Mouse (Mus musculus): Measurements from ENCODE around the gene Plekhg1. TPM values are rescaled to one million over a fixed set of nuclear protein-coding genes. Genes with fewer than 3 reads are reported as not detected.

Plekhg1 gene
- polyA plus RNA-seq (2015; fragmentation: Nextera tagmentation; extraction: Ambion mirVana): 4.4 and 4.6 TPM in 2 replicates

DNA sequence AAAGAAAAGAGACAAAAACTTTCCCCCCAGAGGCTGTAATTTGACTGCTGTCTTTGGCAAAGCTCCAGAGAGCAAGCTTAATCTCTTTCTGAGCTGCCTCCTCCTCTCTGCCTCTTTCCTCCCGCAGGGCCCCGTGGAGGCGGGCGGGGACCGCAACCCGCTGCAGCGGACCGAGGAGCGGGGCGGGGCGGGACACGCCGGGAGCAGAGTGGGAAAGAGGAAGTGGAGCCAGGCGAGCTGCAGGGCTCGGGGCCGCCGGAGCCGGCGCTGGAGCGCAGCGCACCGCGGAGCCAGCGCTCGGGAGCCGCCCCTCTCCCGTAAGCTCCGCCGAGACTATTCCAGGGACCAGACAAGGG is at the start of gene Plekhg1:
Gene Plekhg1, plus strand, starts transcription at position 217 of the 356 bp plus-strand sequence.
- peak; percentile 92 for ATAC-seq (replicated peaks)
- Histone ChIP-seq H3K4me2 (replicated peaks) (peak within 1 kb of the TSS; percentile 95), H3K27me3 (no peaks in the 10 kb centered on the region), H3K9ac (replicated peaks) (peak within 1 kb of the TSS; percentile 56), H3K4me1 (peaks cover 11% of the 10 kb centered on the region), H3K36me3 (no peaks in the 10 kb centered on the region), H3K9me3 (no peaks in the 10 kb centered on the region), H3K27ac (replicated peaks) (peak within 1 kb of the TSS; percentile 59), H3K4me3 (peak within 1 kb of the TSS; percentile 61)
- WGBS: 0% methylated on average over 27 of the region's 29 CpGs

DNA sequence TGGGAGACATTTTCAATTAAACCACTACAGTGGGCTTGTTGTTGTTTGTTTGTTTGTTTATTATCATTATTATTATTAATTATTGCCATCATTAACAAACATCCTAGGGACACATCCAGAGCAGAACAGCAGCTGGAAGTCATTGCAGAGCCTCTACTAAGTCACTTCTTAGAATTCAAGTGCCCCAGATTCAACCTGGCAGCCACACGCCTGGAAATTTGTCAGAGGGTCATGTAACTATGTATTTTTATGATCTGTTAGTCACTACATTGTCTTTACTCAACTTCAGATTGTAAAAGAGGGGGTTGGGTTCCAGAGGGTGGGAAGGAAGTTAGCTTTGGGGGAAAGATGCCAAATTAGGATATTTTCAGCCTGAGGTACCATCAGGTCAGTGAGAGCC is 47.4 kb upstream of the Plekhg1 start:
- no peak for ATAC-seq (replicated peaks)
- Histone ChIP-seq H3K9ac (replicated peaks) (no peak overlapping the region), H3K27ac (replicated peaks) (no peak overlapping the region), H3K4me1 (0 out of 2 replicates have a peak, but pooled peaks cover 2% of the 10 kb centered on the region), H3K4me3 (no peak overlapping the region), H3K4me2 (replicated peaks) (no peak overlapping the region), H3K27me3 (no peaks in the 10 kb centered on the region), H3K9me3 (no peaks in the 10 kb centered on the region), H3K36me3 (no peaks in the 10 kb centered on the region)
- WGBS: 83% methylated on average over 1 of the region's 1 CpGs

DNA sequence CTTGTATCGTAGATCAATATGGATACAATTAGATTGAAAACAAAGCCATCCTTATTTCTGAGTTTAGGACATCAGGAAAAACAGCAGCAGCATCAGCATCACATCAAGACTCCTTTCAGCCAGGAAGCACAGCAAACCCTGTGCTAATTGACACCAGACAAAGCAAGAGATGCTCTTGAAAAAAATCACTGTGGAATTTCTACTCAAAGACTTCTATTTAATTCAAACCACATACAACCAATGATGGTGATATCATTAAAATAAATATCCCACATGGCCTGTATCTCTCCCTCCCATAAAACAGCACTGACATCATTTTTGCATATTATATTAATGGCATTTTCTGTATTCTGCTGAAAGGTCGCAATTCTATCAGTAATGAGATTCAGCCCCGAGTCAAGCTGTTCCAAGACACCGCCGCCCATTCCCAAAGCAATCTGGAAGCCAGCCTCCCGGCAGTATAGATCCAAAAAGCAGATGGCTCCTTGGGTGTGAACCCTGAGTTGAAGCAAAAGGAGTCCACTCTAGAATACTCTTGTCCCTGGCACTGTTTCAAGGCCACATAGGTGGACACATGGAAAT is 46.4 kb upstream of the Plekhg1 start:
- Histone ChIP-seq H3K27me3 (no peaks in the 10 kb centered on the region), H3K9me3 (no peaks in the 10 kb centered on the region), H3K4me3 (no peak overlapping the region), H3K4me1 (0 out of 2 replicates have a peak, but pooled peaks cover 2% of the 10 kb centered on the region), H3K36me3 (no peaks in the 10 kb centered on the region), H3K27ac (replicated peaks) (peak overlapping the region; percentile 7; the same call in 1 of the 2 replicates), H3K9ac (replicated peaks) (no peak overlapping the region), H3K4me2 (replicated peaks) (no peak overlapping the region)
- WGBS: 60% methylated on average over 6 of the region's 6 CpGs
- peak; percentile 48; the same call in 1 of the 2 replicates for ATAC-seq (replicated peaks)

DNA sequence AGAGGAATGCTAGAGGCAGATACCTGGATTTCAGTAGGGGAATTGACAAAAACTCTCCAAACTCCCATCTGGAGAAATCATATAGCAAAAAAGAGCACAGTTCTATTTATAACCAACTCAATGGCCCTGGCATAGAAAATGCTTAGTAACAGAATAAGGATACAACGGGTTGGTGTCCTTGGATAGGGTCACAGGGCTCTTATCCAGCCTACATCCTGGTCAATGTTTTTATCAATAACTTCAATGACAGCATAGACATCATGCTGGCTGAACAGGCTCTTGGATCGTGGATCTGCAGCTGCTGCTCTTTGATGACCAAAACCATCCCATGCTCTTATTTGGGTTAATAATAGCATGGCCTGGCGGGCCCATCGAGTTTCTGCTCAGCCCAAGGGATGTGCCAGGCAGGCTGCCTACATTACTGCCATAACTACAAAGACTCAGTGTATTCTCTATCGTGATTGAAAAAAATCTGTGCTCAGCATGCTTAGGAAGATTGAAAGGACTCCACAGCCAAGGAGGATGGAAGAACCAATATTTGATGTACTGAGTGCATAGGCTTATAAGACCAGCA is 44.7 kb upstream of the Plekhg1 start:
- H3K36me3 ChIP-seq: no peaks in the 10 kb centered on the region
- no peak overlapping the region for H3K4me3 ChIP-seq
- 0 out of 2 replicates have a peak, but pooled peaks cover 2% of the 10 kb centered on the region for H3K4me1 ChIP-seq
- H3K9me3 ChIP-seq: no peaks in the 10 kb centered on the region
- H3K27ac ChIP-seq (replicated peaks): no peak overlapping the region
- no peak overlapping the region for H3K4me2 ChIP-seq (replicated peaks)
- no peak overlapping the region for H3K9ac ChIP-seq (replicated peaks)
- H3K27me3 ChIP-seq: no peaks in the 10 kb centered on the region
- WGBS: 70% methylated on average over 5 of the region's 5 CpGs
- peak; percentile 41; the same call in 1 of the 2 replicates for ATAC-seq (replicated peaks)

DNA sequence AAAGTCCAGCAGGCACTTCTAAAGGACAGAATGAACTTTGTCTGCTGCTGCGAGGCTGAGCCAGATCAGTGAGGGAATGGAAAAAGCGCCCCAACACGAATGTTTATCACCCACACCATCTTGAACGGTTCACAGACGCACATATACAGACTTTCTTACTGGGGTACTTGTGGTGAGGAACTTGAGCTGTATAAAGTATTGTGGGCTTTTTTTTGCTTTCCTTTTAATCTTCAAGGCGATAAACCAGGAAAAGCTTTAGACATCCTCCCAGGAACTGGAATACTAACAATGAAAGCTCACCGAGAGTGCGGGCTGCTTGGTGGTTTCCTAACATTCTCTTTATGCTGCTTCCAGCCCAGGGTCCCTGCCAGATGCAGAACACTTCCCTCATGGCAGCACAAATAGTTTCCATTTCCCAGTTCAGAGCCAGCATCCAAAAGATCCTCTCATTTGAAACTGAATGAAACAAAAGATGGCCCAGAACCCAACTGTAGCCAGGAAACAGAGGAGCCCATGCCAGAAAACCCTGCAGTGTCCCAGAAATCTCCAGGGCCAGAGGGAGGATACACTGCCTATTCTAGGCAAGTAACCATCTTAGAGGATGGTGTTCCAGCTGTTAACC is 43.3 kb upstream of the Plekhg1 start:
- no peaks in the 10 kb centered on the region for H3K27me3 ChIP-seq
- no peak overlapping the region for H3K9ac ChIP-seq (replicated peaks)
- 0 out of 2 replicates have a peak overlapping the region, but pooled peaks have one; percentile 31 for H3K27ac ChIP-seq (replicated peaks)
- peak; percentile 30; the same call in 1 of the 2 replicates for ATAC-seq (replicated peaks)
- H3K4me2 ChIP-seq (replicated peaks): no peak overlapping the region
- H3K9me3 ChIP-seq: no peaks in the 10 kb centered on the region
- no peak overlapping the region for H3K4me3 ChIP-seq
- WGBS: 59% methylated on average over 8 of the region's 8 CpGs
- H3K4me1 ChIP-seq: 0 out of 2 replicates have a peak, but pooled peaks cover 2% of the 10 kb centered on the region
- no peaks in the 10 kb centered on the region for H3K36me3 ChIP-seq

DNA sequence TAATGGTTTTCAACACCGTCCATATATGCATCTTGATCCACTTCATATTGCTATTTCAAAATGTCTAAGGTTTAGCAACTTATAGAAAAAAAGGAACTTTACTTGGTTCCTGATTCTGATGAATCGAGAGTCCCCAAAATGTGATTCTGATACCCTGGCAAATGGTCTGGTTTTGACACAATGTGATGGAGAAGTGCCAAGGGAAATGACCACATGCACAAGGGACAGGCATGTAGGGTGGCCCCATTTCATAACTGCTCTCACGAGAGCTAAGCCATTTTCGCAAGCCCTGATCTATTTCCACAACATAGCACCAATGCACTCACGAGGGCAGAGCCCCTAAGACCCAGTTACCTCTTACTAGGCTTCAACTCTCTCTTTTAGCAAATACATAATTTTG is 42.7 kb upstream of the Plekhg1 start:
- Histone ChIP-seq H3K4me1 (0 out of 2 replicates have a peak, but pooled peaks cover 2% of the 10 kb centered on the region), H3K27me3 (no peaks in the 10 kb centered on the region), H3K4me3 (no peak overlapping the region), H3K4me2 (replicated peaks) (no peak overlapping the region), H3K27ac (replicated peaks) (no peak overlapping the region), H3K9me3 (no peaks in the 10 kb centered on the region), H3K36me3 (no peaks in the 10 kb centered on the region), H3K9ac (replicated peaks) (no peak overlapping the region)
- 86% methylated on average over 5 of the region's 5 CpGs for WGBS
- ATAC-seq (replicated peaks): no peak

DNA sequence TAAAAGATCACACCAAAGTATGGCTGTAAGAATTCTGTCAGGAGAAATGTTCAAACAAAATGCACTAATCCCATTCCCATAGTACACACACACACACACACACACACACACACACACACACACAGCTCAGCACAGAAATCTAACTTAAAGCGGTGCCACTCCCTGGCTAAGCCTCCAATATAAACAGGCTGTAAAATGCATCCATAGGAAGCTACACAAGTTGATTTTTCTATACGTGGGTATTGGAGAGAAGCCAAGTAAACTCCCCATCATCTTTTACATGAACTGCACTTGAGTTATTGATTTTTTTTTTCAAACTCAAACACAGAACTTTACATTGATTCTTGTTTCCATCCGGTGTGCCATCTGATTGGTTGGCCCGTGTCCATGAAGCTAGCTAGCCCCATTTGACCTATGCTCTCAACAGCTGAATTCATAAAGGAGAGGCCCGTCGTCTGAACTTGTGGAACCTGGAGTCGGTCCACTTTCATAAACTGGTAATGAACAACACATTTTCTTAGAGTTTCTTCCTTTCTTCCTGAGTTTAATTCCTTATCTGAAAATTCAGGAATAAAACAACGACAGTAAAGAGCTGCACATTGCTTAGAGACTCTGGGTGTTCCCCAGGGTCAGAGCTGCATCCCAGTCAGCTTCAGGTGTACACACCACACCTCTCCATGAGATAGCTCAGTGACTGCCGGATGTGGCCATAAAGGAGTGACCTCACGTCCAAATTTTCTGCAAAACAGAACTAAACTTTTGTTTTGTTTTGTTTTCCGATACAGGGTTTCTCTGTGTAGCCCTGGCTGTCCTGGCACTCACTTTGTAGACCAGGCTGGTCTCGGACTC is 39.7 kb upstream of the Plekhg1 start:
- no peak overlapping the region for H3K27ac ChIP-seq (replicated peaks)
- WGBS: 78% methylated on average over 12 of the region's 12 CpGs
- H3K36me3 ChIP-seq: no peaks in the 10 kb centered on the region
- no peaks in the 10 kb centered on the region for H3K27me3 ChIP-seq
- H3K4me3 ChIP-seq: no peak overlapping the region
- no peaks in the 10 kb centered on the region for H3K9me3 ChIP-seq
- no peak overlapping the region for H3K9ac ChIP-seq (replicated peaks)
- no peak overlapping the region for H3K4me2 ChIP-seq (replicated peaks)
- no peaks in the 10 kb centered on the region for H3K4me1 ChIP-seq
- no peak for ATAC-seq (replicated peaks)

DNA sequence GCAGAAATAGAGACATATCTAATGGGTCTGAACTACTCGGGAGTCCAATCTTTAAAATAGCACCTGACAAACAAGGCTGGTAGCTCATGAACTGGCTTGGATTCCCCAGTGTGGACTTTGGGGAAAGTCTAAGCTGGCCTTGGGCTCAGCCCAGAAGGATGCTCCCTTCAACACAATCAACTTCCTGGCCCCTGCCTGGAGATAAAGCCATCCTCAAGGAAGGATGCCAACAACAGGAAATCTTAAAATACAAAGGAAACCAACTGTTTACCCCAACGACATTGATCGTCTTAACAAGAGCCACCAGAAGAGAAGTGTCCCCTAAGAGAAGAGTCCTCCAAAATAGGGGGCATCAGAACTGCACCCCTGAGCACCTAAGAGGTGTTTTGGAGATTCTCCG is 38.3 kb upstream of the Plekhg1 start:
- no peak for ATAC-seq (replicated peaks)
- Histone ChIP-seq H3K27me3 (no peaks in the 10 kb centered on the region), H3K9me3 (no peaks in the 10 kb centered on the region), H3K27ac (replicated peaks) (no peak overlapping the region), H3K9ac (replicated peaks) (no peak overlapping the region), H3K36me3 (no peaks in the 10 kb centered on the region), H3K4me2 (replicated peaks) (no peak overlapping the region), H3K4me3 (no peak overlapping the region), H3K4me1 (no peaks in the 10 kb centered on the region)
- WGBS: 87% methylated on average over 4 of the region's 4 CpGs

DNA sequence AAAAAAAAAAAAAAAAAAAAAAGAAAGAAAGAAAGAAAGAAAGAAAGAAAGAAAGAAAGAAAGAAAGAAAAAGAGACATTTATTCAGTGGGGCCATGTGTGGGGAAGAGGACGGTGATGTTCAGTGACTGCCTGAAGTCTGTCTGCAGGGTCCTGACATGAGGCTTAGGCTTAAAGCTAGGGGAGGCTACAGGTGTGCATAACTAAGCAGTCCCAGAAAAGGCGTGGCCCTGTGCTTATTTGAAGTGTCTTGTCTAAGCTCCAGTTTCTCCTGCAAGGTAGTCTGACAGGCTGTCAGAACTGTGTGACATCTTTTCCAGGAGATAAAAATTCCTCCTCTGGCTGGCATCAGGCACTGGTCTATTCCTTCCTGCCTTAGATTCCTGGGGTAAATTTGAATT is 37.6 kb upstream of the Plekhg1 start:
- Histone ChIP-seq H3K27me3 (no peaks in the 10 kb centered on the region), H3K27ac (replicated peaks) (no peak overlapping the region), H3K4me2 (replicated peaks) (no peak overlapping the region), H3K4me1 (no peaks in the 10 kb centered on the region), H3K9ac (replicated peaks) (no peak overlapping the region), H3K4me3 (no peak overlapping the region), H3K9me3 (no peaks in the 10 kb centered on the region), H3K36me3 (no peaks in the 10 kb centered on the region)
- no peak for ATAC-seq (replicated peaks)
- WGBS: 64% methylated on average over 2 of the region's 2 CpGs

DNA sequence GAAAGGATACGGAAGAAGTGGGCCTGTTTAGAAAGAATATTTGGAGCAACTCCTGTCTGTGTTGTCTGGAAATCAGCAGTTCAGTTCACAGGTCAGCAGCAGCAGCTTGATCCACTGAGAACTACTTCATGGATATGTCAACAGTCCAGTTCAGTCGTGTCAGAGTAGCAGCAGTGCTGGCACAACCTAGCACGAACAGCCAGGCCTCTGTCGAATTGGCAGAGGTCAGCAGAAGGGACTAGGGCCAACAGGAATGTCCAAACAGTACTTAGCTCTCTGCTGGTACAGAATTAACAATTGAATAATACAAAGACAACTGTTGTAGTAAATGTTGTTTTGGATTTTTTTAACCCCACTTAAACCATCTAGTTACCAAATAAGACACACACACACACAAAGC is 33.9 kb upstream of the Plekhg1 start:
- ATAC-seq (replicated peaks): no peak
- Histone ChIP-seq H3K36me3 (no peaks in the 10 kb centered on the region), H3K27ac (replicated peaks) (no peak overlapping the region), H3K4me2 (replicated peaks) (no peak overlapping the region), H3K27me3 (no peaks in the 10 kb centered on the region), H3K4me3 (no peak overlapping the region), H3K9ac (replicated peaks) (no peak overlapping the region), H3K9me3 (no peaks in the 10 kb centered on the region), H3K4me1 (no peaks in the 10 kb centered on the region)
- WGBS: 77% methylated on average over 4 of the region's 4 CpGs

DNA sequence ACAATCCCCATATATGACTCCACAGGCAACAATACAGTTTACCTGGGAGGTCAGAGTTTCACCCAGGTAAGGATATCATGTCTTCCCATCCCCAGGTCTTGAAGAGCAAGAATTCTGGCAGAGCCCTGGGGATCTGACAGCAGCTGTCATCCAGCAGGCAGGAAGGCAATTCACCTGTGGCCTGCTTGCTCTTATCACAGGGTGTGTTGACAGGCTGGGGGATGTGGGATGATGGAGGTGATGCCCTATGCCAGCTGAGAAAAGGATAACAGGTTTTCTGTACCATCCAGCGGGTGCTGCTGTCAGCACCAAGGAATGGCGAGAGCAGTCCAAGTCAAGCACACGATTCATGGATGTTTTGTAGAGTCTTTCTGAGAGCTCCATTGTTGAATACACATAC is 30.1 kb upstream of the Plekhg1 start:
- Histone ChIP-seq H3K9ac (replicated peaks) (no peak overlapping the region), H3K9me3 (no peaks in the 10 kb centered on the region), H3K4me2 (replicated peaks) (no peak overlapping the region), H3K27ac (replicated peaks) (no peak overlapping the region), H3K4me3 (no peak overlapping the region), H3K27me3 (no peaks in the 10 kb centered on the region), H3K36me3 (no peaks in the 10 kb centered on the region), H3K4me1 (no peaks in the 10 kb centered on the region)
- no peak for ATAC-seq (replicated peaks)
- WGBS: 91% methylated on average over 3 of the region's 3 CpGs
